Mouse (Mus musculus) layer of hippocampus, postnatal 36 days (tissue): ENCODE results near the gene Echdc3. TPM values are rescaled to one million over a fixed set of nuclear protein-coding genes. Genes with fewer than 3 reads are reported as not detected.

Source experiments
- DNase-seq, 2 experiments: peaks; one replicate each; pipeline ENCODE4 v3.0.0; 2022
- total RNA-seq, 2 experiments: library from RNA; stranded (reverse); gene quantifications; 2 replicates each; pipeline ENCODE4 v1.2.3; 2021

Gene Echdc3
- total RNA-seq, 2 experiments from 2014 or later, result 0.62 to 0.78 TPM

DNA sequence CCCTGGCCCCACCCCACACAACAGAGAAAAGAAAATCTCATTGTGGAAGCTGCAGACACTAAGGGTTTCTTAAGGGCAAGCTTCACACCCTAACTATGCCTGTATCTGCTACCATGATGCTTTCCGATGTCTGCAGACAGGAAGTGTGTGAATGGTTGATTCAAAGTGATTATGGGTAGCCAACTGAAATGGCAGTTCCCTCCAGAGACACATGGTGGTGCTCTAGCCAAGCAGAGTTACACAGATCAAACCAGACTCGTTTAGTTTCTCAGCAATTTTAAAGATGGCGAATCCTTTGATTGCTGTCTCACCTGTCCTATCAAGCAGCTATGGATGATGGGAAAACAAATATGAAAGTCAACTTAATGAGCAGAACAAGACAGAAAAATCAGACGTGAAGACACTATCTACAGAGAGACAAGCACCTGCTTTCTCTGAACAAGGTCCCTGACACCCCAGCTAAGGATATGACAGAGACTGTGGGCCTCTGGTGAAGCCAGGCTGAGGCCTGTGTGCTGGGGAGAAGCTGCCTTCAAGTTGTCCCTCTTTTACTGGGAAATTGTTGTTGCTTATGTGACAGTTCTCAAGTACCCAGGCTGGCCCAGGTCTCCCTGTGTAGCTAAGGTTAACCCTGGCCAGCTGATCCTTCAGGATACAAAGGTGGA, 7.4 kb upstream of the Echdc3 start:
- DNase-seq, result peak; percentile 67 to 69

DNA sequence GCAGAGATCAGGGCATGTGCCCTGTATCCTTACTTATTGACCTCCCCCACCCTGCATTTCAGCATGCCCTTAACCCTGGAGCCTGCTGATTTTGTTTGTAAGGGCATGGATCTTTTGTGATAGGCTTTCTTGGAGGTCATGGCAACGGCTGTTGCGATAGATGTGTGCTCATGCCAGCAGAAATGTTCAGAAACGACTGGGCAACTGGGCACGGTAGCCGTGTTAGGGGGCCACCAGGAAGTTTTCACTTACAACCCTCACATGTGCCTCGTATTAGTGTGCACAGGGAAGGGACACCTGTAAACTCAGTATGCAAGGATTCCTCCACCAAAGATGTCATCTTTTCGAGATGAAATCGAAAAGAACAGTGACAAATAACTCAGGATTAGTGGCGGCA, 508 bp downstream of the Echdc3 start:
- DNase-seq, result no peak

DNA sequence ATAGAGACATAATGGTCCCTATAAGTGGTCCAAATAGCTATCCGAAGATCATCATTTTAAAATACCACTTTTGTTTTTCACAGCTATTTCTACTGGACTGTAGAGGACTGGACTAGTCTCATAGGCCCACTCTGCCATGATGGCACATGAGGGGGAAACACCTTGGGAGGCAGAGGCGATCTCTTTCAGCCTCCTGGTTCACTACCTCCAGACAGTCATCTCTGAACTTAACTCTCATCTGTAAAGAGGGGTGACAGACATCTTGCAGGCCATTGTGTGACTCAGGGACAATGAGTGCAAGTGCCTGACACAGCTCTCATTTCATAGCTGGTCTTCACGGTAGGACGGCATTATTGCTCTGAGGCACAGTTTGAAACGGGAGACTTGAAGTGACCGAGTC, 2.0 kb downstream of the Echdc3 start:
- no peak for DNase-seq

DNA sequence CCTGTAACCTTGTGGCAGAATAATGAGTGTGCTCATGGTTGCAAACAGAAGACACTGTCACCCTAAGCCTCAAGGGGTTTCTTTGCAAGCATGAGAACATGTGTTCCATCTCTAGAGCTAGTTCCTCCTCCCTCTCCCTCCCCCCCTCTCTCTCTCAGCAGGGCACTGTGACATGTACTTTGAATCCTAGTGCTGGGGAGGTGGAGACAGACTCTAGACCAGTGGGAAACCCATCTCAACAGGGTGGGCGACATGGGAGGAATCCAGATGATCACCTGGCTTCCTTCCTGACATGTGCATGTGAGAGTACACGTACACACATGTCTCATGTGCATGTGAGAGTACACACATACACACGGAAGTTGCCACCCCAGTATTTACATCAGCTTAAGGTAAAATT, 3.1 kb downstream of the Echdc3 start:
- DNase-seq, result no peak

DNA sequence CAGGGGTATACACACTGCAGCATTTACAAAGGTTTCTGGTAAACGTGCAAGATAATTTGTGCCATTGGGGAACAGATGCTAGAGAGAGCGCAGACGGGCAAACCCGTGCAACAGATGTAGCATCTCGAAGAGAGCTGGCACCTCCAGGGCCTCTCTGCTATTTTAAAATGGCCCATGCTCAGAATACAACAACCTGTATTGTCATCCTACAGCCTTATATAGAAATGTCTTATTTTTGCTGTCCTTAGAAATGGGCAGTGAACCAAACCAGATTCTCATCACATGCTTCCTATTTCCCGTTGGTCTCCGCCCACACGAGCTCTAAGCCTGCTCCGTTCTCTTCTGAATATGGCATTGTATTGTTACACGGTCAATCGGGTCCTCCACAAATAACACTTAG, 3.7 kb downstream of the Echdc3 start:
- DNase-seq, result peak; percentile 51 to 54

DNA sequence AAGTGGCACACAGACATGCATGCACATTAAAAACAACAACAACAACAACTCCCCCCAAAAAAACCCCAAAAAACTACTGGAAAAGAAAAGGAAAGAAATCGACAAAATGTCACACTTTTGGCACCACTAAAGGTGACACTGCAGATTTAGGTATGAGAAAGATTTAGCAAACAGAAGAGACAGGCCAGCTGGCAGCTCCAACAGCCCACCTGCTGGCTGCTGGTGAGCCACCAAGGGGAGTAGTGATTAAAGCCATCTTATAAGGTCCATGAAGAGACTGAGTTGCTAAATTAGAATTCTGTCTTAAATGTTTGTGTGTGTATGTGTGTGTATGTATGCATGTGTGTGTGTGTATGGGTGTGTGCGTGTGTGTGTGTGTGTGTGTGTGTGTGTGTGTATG, 5.1 kb downstream of the Echdc3 start:
- DNase-seq, result no peak

DNA sequence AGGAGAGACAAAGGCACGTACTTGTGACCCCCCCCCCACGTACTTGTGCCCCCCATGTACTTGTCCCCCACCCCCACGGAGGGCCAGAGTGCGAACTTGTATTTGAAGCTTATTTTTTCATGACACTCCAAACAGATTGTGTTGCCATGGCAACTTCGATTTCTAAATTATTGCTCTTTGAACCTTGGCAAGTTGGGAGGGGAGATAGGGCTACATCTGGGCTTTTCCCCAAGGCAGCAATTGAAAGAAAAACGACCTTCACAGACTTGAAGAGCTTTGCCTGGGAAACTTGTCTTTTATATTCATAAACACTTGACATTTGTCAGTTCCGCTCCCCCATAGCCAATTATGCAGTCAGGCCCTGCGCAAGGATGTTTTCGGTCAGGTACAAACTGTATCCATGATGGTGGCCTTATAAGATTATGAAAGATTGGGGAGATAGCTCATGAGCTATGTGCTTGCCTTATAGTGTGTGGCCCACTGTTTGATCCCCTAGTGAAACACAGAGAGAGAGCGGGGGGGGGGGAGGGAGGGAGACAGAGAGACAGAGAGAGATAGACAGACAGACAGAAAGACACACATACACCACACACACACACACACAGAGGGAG, 16.4 kb downstream of the Echdc3 start:
- DNase-seq, result no peak

DNA sequence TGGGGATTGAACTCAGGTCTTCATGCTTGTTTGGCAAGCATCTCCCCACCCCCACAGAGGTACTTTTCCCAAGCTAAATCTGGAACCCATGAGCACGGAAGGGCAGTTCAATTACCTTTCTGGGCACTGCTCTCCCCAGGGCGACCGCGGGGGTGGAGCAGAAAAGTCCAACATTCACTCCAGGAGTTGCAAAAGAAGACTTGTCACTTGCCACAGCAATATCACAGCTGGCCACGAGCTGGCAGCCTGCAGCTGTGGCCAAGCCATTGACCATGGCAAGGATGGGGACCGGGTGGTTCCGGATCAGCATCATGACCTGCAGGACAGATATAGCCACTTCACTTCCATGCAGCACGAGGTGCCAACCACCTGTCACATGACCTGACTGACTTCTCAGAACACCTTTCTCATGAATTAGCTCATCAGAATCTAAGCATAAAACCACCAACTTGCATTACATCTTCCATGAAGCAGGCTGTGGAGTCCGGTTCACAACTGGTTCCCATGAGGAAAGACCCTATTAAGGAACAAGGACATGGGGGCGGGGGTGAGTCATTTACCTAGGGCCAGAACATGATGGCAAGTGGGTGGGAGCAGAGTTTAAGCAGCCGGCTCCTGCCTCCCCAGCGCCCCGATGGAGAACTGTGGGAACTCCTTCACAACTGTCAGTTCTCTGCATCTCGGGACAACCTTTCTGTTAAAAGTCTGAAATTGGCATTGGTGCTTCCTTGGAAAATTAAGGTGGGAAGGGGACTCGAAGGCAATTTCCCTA, 17.2 kb downstream of the Echdc3 start:
- DNase-seq, result no peak

DNA sequence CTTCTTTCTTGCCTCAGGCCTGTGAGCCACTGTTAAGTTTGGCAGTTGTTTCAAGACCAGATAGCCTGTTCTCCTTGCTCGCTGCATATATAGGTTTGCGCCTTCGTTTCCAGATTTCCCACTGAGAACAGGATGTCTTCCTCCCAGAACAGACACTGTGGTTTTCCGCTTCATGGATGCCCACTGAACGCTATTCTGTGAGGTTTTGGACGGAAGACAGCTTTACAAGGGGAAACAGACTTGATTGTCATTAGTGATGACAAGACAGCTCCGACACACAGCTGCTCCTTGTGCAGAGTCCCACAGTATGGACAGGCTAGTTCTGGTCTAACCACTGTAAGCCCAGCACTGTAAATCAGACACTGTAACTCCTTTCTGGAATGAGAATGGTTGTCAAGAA, 18.3 kb downstream of the Echdc3 start:
- DNase-seq, result no peak

DNA sequence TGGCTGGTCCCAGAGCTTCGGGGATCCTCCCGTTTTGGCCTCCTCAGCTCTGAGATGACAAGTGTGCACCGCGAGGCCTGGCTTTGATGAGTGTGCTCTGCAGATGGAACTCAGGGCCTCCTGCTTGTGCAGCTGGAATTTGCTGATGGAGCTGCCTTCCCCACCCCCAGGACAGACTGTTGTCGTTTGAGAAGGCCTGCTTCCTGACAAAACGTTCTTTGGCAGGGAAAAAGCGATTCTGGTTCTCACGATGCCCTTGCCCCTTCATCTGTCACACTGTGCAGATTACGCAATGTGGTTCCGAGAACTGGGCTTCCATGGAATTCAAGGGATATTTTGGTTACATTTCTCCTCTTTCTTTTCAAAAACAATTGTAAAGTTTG, 19.3 kb downstream of the Echdc3 start:
- DNase-seq, result no peak

DNA sequence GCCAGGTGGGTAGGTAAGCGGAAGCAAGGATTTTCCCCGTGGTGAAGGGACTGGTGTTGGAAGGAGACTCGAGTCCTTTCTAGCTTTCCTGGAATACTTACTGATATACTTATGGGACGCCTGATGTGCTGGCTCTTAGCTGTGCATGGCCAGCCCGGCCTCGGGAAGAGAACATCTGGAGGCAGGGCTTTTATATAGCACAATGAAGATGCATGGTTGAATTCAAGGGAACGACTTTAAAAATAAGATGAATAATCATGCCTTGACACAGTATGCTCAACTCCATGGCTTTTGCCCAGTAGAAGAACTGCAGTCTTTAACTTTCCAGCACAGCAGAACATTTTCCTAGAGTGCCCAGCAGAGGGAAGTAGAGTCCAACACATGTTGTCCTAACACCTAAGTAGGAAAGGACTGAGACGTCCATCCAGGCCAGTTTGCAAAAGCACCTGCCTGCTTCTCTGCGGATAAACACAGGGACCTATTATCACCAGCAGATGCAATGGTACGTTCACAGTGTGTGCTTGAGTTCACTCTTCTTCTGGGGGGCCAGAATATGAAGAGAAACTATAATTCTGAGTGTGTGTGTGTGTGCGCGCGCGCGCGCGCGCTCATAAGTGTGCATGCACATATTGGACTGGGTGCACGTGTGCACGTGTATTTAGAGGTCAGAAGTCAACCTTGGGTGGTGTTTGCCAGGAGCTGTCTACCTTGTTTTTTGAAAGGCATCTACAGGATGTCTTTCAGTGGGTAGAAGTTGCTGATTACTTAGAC, 19.8 kb downstream of the Echdc3 start:
- DNase-seq, result peak; percentile 33 to 41

DNA sequence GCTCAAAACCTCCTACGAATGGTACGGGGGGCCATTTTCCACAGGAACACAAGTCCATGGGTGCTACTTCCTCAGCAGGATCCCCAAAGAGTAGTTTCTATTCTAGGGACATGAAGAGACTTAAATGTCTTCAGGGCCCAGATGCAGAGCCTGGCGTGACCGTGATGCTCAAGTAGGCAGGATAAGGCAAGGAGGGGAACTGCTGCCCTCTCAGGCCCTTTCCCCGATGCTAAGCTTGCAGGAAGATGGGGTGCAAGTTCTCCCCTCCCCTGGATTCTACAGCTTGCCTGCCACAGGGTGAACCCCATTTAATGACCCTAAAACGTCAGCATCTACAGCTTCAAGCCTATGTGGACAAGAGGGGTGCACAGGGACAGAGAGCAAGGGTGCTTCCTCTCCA, 22.8 kb downstream of the Echdc3 start:
- no peak for DNase-seq

DNA sequence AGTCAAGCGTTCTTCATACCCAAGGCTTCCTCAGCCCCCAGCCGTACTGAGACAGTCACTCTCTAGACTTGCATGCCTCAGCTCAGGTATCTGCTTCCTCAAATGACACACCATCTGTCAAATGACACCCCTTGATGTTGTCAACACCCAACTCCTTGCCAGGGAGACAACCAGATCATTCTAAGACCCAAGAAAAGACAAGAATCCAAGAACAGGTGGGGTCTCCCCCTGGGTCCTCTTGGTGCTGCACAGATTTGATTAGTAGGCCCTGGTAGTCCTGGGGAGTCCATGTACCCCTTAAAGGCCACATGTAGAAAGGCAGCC, 23.2 kb downstream of the Echdc3 start:
- no peak for DNase-seq

DNA sequence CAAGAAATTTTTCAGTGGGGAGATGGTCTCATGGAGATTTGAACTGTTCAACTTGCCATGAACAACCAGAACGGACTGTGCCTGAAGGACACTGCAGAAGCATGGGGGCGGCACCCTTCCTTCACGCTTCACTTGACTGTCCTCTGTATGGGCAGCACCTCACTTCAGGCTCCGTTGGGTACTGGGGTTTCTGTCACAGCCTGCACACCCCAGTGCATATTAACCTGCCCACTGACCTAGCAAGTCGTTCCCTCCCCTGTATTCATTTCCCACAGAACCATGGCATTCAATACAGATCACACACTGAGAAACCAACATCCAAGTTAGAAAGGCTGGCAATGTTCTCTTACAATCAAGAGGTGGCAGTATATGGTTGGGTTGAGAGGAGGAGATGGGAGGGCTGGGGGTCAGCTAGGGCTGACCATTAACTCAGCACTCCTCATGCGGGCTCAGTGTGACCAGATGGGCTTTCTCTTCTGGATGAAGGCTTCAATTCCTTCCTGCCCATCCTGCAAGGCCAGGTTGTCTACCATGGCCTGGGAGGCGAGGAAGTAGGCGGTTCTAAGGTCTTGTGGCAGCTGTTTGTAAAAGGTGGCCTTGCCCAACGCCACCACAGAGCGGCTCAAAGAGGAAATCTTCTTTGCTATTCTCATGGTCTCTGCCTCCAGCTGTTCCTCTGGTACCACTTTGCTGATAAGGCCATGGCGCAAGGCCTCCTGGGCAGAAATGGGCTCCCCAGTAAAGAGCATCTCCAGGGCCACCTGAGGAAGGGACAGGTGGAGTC, 23.8 kb downstream of the Echdc3 start:
- DNase-seq, result no peak

DNA sequence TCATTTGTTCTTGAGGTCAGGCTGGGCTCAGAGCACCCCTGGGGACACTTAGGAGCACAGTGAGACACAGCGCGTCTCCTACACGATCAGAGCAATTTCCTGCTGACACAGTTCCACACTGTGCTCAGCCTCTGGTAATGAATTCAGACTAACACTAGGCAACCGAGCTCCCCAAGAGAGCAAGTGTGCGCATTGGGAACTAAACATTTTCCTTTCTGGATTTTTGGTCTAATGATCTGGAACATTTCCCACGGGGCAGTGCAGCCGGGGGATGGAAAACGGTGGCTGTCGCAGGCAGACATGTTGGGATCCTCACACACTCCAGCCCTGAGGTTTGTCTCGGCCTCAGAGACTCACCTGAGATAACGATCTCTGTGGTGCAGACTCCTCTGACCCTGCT, 25.4 kb downstream of the Echdc3 start:
- peak in 1 of 2 experiments; percentile 10 for DNase-seq

DNA sequence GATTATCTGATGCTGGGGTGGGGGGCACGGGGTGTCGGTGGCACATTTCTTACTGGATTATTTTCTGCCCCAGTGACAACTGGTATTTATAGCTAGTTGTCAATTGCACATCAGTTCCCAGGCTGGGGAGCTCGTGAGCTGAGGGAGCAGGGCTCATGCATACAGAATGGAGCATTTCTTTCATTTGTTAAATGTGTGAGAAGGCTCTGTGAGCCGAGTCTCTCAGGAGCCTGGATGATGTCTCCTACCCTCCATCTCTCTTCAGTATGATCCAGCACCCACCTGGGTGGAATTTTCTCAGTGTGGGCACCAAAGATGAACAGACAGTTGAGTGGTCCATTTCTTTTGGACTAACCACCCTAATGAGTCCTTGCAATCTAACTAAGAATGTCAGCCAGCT, 25.9 kb downstream of the Echdc3 start:
- no peak for DNase-seq

DNA sequence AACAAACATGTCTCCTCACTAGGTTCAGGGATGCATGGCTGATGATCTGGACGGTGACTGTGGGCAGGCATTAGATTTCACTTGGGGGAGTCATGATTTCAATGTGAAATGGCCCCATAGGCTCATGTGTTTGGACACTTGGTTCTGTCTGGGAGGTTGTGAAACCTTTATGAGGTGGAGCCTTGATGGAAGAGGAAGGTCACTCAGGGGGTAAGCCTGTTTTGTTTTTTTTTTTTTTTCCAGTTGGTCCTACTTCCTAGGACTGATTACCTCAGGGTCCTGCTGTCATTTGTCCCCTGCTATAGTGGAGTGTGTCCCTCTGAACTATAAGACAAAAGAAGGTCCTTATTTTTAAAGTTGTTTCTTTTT, 33.1 kb downstream of the Echdc3 start:
- no peak for DNase-seq

DNA sequence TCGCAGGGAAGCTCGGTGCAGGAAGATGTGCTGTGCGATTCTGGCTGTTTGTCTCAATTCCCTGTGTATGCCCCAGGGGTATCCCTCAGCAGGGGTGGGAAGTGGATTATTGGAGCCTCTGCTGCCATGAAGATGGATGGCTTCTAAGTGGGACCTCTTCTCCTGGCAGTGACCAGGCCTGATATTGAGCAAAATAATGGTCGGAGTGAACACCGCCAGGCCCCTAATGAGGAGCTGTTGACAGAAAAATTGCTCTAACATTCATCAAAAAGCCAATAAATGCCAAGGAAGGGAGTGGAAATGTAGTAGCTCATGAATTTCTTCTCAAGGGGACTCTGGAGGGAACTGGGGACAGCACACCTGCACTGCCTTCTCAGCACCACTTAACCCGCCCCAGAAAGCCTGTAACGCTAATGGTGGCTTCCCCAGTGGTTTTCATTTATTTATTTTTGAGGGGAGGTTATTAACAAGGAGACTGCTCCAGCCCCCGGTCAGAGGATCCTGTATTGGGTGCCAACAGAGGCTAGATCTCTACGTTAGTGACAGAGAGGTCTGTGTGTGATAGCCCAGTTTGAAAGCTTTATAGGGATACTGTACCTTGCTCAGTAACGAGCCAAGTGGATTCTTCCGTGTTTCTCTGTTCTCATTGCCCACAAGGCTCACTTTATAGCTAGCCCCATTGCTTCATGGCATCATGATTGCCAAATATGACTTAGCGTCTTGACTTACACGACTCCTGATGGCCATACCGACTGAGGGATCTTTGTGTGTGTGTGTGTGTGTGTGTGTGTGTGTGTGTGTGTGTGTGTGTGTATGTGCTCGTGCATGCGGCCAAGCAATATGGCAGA, 33.7 kb downstream of the Echdc3 start:
- no peak for DNase-seq

DNA sequence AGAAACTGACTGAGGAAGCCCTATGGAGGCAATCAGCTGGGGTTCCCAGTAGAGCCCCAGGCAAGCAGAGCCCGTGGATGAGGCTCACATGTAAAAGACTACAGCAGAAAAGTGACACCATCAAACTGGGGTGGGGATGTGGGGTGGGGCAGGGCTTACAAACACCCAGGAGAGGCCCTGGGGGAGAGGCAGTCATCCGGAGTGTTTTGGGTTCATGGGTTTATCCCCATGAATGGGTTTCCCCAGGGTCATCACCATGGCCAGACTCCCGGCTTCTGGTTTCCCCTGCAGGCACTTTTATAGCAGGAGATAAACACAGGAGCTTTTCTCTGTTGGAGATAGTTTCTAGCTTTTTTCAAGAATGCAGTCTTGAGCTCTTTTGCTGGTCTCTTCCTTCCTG, 39.8 kb downstream of the Echdc3 start:
- no peak for DNase-seq

DNA sequence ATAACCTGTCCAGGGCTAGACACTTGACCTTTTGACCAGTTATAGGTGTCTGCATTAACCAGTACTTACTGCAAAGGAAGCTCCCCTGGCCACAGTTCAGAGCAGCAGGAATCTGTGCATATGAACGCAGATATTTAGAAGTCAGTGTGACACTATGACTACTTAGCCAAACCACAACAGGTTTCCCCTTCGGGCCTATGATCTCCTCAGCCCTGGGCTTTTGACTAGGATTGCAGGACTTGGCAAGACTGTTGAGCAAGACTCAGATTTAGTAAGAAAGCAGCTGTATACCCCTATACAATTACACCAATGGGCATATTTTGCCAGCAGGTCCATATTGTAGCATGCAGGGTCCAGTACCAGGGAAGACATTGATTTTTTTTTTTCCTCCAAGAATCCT, 44.3 kb downstream of the Echdc3 start:
- DNase-seq, result no peak

DNA sequence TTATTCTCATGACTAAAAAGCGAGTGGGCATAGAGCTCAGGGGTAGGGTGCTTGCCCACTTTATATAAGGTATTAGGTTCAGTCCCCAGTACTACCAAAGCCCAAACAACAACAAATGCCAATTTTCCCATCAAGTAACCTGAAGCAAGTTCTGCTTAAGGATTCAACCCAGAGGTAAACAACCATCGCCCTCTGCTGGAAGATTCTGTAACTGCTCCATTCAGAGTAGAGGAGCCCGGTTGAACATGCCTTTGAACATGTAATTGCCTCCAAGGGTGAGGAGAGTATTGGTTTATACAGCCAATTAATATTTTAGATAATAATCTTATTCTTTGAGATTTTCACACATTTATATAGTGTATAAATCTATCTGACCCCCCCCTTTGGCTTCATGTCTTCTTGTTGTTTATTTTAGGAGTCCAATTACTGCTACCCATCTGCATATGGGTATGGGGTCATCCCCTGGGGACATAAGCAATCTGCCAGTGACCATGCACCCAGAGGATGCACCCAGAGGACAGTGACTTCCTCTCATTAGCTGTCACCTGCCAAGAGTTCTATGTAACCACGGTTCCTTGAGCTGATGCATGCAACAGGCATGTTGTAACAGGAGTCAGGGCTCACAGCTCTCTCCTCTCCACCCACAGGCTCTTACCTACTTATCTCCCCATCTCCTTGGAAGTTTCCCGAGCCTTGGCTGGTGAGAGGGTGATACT, 44.8 kb downstream of the Echdc3 start:
- DNase-seq, result peak; percentile 47 to 59
